Mouse (Mus musculus) bone marrow, adult 2 months (tissue): ENCODE results near the gene Vmn1r85. TPM values are rescaled to one million over a fixed set of nuclear protein-coding genes. Genes with fewer than 3 reads are reported as not detected.
"Not testable (repeated sequence)": the region's sequence is repeated elsewhere in the genome, so short reads cannot be mapped to it uniquely, and the experiment has no call there.

Source experiments
- H3K27ac ChIP-seq: fragments of 200-500 bp; 2 replicates; pipeline ENCODE4 v1.5.1; 2012; ENCODE audit warnings: low read depth, mild to moderate bottlenecking, control low read depth, inconsistent platforms, low read length; ENCODE audit not compliant: control insufficient read depth, poor library complexity, insufficient read depth
- H3K4me1 ChIP-seq: fragments of 200-500 bp; 2 replicates; pipeline ENCODE4 v1.6.1; 2011; ENCODE audit warnings: low read length; ENCODE audit not compliant: control insufficient read depth, insufficient read depth
- H3K4me3 ChIP-seq: fragments of 200-500 bp; replicated peaks from 2 replicates; pipeline ENCODE3; 2011; ENCODE audit warnings: mild to moderate bottlenecking, low read depth, low read length, control low read depth; ENCODE audit not compliant: control insufficient read depth
- CTCF ChIP-seq: fragments of 200-500 bp; IDR thresholded peaks from 2 replicates; pipeline ENCODE4 v1.5.1; 2011; ENCODE audit warnings: low read length, control low read depth; ENCODE audit not compliant: control insufficient read depth, insufficient read depth
- POLR2A ChIP-seq: fragments of 200-500 bp; IDR thresholded peaks from 2 replicates; pipeline ENCODE4 v1.6.1; 2011; ENCODE audit warnings: low read depth, mild to moderate bottlenecking, control low read depth, low read length, borderline replicate concordance; ENCODE audit not compliant: control insufficient read depth
- WGBS: fragments of 180-500 bp; shearing (Covaris S2); methylation state at CpG from one replicate; pipeline ENCODE4 v1.1.7; 2018; 5-methylcytosine and 5-hydroxymethylcytosine counted together
- polyA plus RNA-seq: library from polyadenylated mRNA; stranded (reverse); fragments of >200 nt; gene quantifications from 2 replicates; pipeline ENCODE4 v1.2.4, GENCODE M21; 2011; ENCODE audit warnings: low replicate concordance; ENCODE audit not compliant: missing spikeins, insufficient read depth, insufficient read length

The Vmn1r85 gene
- 0.55 and 0.77 TPM in 2 replicates for polyA plus RNA-seq

DNA sequence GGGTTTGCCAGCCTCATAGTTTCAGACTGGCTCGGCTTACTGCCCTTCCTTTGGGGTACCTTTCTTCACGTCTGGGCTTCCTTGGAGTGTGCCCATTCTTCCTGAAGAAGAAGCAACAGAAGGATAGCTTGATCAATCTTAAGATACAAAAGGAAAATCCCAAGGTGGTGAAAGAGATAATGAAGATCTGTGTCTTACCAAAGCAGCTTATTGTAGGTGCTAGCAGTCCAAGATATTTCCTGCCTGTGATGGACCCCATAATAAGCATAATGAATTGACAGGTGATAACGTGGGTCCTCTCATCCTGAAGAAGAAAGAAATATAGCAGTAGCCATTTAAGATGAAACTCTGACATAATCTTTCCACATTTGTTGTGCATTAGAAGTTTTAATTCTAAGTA, at the start of gene Vmn1r85:
TSS of gene Vmn1r85 (minus strand) at position 101 of the 400 bp plus-strand sequence.
- TF ChIP-seq CTCF = no peak
- no peak for TF ChIP-seq POLR2A
- no peak within 1 kb of the TSS for H3K4me3 ChIP-seq
- H3K27ac ChIP-seq = no peak within 1 kb of the TSS
- 55% methylated on average over 3 of the region's 3 CpGs for WGBS
- no peaks in the 10 kb centered on the region for H3K4me1 ChIP-seq

DNA sequence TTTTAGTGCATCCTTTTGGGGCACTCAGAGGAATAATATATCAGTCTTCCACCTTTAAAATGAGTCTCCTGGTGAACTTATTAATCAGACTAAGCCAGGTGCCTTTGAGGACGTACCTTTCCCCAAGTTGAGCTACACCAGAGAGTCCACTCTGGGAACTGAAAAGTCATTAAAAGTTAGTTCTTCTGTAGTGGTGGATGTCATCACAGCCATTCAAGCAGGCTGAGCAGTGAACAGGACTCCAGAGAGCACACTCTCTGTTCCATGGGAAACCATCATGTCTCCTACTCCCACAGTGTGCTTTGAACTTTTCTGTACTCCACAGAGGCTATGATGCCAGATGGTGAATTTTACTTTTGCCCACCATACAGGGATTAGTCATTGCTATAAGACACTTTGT, 45.1 kb upstream of the Vmn1r85 start, which contains the start of gene Vmn1r87:
TSS of gene Vmn1r87 (minus strand) at position 101 of the 400 bp plus-strand sequence.
- 83% methylated on average over 1 of the region's 1 CpGs for WGBS
- H3K4me1 ChIP-seq = no peaks in the 10 kb centered on the region
- no peak for TF ChIP-seq CTCF
- no peak for TF ChIP-seq POLR2A
- no peak within 1 kb of the TSS for H3K4me3 ChIP-seq
- H3K27ac ChIP-seq = no peak within 1 kb of the TSS

DNA sequence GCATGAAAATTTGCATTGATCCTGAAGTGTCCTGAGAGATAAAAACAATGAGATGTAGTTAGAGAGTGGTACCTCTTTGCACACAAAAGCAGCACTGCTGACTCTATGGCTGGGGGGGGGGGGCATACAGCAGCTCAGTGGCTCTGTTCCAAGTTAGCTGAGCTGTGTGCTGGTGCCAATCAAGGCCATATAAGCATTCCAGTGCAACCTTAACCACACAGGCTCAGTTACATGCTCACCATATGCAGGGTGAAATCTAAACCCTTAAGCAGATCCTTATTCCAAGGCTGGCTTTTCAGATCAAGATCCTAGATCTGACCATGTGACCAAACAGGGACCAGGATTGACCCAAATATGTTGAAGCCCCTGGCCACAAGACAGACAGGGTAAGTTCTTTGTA, 42.4 kb upstream of the Vmn1r85 start:
- no peak overlapping the region for H3K27ac ChIP-seq
- H3K4me1 ChIP-seq = no peaks in the 10 kb centered on the region
- H3K4me3 ChIP-seq = no peak overlapping the region
- TF ChIP-seq POLR2A = no peak

DNA sequence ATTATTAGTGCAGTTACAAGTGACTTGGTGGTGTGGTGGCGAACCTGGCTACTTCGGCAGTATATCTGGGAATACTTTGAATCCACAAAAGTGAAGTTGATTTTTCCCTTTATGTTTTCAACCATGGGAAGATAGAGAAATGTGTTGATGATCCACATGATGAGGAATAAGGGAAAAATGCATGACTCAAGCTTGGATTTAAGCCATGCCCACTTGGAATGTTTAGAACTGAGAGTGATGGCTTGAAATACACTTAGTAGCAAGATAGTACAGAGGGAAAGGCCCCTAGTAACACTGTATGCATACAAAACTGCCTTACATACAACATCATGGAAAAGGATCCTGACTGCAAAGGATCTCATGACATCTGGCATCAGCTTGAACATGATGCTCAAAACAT, 36.9 kb upstream of the Vmn1r85 start:
- Histone ChIP-seq H3K4me1 (no peaks in the 10 kb centered on the region), H3K4me3 (no peak overlapping the region), H3K27ac (no peak overlapping the region)
- TF ChIP-seq CTCF (no peak), POLR2A (no peak)
- WGBS = 73% methylated on average over 2 of the region's 2 CpGs

DNA sequence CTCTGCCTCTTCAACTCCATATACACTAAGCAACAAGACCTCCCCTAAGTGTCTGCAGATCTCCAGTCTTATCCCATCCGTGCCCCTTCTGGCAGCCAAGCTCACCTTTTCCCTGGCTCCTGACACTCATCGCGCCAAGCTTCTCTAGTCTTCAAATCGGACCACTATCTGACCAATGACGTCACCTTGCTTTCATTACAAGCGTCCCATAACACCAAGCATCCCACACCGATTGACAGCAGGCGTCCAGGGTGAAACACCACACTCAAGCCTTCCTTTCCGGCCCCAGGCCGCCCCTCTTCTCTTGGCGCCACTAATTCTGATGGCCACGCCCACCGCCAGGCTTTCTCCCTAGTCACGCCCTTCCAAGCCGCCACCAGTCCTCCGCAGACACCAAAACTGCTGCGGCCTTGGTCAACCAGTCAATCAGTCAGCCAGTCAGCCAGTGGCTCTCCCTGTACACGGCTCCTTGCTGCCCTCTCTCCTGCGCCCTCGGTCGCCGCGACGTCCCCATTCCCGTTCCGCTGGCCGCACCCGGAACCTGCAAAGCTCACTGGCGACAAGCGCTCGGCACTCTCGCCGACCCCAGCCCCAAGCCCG, 28.7 kb upstream of the Vmn1r85 start:
- not testable (repeated sequence) for H3K27ac ChIP-seq, H3K4me3 ChIP-seq, H3K4me1 ChIP-seq
- 6% methylated on average over 25 of the region's 34 CpGs for whole genome bisulfite sequencing

DNA sequence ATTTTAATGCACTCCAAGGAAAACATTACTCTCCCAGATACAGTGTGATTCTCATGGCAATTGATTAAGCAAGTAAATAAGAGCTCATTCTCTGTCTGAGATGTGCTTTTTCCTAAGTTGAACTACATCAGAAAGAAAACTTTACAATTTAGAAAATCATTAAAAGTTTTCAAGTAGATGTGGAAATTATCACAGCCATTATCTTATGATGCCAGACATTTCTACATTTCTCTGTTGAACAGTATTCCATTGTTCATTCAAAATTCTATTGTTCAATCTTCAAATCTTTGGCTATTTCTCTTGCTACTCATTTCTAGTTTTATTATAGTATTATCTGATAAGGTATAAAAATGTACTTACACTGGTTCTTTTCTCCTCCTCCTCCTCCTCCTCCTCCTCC, 24.8 kb upstream of the Vmn1r85 start, which contains the start of gene Vmn1r86:
TSS of gene Vmn1r86 (minus strand) at position 101 of the 400 bp plus-strand sequence.
- Histone ChIP-seq H3K4me3 (no peak within 1 kb of the TSS), H3K27ac (no peak within 1 kb of the TSS), H3K4me1 (no peaks in the 10 kb centered on the region)
- TF ChIP-seq POLR2A (no peak), CTCF (no peak)

DNA sequence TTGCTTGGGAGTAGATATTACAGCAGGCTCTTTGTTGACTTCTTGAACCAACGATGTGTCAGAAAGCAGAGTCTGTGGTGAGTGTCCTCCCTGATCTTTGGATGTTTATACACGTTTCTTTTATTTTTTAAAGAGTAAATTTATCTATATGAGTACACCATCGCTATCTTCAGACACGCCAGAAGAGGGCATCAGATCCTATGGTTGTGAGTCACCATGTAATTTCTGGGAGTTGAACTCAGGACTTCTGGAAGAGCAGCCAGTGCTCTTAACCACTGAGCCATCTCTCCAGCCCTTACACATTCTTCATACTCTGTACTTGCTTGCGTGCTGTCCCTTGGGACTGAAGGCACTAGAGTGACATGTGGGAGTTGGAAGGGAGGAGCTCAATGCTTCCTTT, 22.7 kb downstream of the Vmn1r85 start:
- TF ChIP-seq POLR2A (no peak), CTCF (no peak)
- 60% methylated on average over 5 of the region's 5 CpGs for WGBS
- no peaks in the 10 kb centered on the region for H3K4me1 ChIP-seq
- H3K27ac ChIP-seq = no peak overlapping the region
- no peak overlapping the region for H3K4me3 ChIP-seq

DNA sequence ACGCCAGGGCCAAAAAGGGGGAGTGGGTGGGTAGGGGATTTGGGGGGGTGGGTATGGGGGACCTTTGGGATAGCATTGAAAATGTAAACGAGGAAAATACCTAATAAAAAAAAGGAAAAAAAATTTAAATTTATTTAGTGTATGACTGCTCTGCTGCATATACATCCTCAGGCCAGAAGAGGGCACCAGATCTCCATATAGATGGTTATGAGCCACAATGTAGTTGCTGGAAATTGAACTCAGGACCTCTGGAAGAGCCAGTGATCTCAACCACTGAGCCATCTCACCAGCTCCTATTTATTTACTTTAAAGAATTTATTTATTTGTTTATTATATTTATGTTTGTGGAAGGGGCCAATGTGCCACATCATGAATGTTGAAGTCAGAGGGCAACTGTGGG, 31.6 kb downstream of the Vmn1r85 start:
- H3K4me1 ChIP-seq, H3K27ac ChIP-seq: not testable (repeated sequence)
- 51% methylated on average over 2 of the region's 2 CpGs for WGBS

DNA sequence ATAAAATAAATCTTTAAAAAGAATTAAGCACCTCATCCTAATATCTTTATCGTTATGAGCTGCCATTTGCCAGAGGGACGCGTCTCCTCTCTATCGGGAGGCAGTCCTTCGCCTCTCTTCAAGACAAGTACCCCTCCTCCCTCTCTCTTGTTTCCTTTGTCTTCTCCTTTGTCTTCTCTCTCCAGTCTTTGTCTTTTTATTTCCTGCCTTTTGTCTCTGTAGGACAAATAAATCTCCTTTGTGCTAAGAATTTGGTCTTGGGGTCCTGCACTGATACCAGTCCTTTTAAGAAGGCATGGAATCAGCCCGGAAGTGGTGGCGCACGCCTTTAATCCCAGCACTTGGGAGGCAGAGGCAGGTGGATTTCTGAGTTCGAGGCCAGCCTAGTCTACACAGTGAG, 35.4 kb downstream of the Vmn1r85 start:
- no peak overlapping the region for H3K4me3 ChIP-seq
- H3K4me1 ChIP-seq = no peaks in the 10 kb centered on the region
- WGBS = 78% methylated on average over 9 of the region's 9 CpGs
- no peak overlapping the region for H3K27ac ChIP-seq
- TF ChIP-seq CTCF = no peak
- no peak for TF ChIP-seq POLR2A

More for the DNA sequence above, 31.6 kb downstream of the Vmn1r85 start:
- not testable (repeated sequence) for H3K4me3 ChIP-seq
